Mouse (Mus musculus) kidney, adult 2 months (tissue): ENCODE data around the gene Lhfpl2.

Experiments used
- CTCF ChIP-seq: fragments of 200-500 bp; conservative IDR thresholded peaks from 2 replicates; pipeline ENCODE4 v1.5.1; 2011; ENCODE audit warnings: low read depth, mild to moderate bottlenecking, control low read depth, low read length, moderate library complexity, mixed read lengths; ENCODE audit not compliant: insufficient read depth, insufficient read length
- POLR2A ChIP-seq: fragments of 200-500 bp; IDR thresholded peaks from one replicate; pipeline ENCODE4 v1.6.1; 2011; ENCODE audit warnings: low read depth, low read length, control low read depth

GRCm38 (mm10) chr13:94183372-94184021 is 125.9 kb downstream of the Lhfpl2 start:
- TF ChIP-seq CTCF (no peak), POLR2A (no peak)
